Mouse (Mus musculus): ENCODE measurements around the gene Prpsap1. TPM values are rescaled to one million over a fixed set of nuclear protein-coding genes. Genes with fewer than 3 reads are reported as not detected.
"Not testable (repeated sequence)": the region's sequence is repeated elsewhere in the genome, so short reads cannot be mapped to it uniquely, and the experiment has no call there.

Prpsap1 gene
- polyA plus RNA-seq, 1 experiment from 2014 or later: 174 TPM

DNA sequence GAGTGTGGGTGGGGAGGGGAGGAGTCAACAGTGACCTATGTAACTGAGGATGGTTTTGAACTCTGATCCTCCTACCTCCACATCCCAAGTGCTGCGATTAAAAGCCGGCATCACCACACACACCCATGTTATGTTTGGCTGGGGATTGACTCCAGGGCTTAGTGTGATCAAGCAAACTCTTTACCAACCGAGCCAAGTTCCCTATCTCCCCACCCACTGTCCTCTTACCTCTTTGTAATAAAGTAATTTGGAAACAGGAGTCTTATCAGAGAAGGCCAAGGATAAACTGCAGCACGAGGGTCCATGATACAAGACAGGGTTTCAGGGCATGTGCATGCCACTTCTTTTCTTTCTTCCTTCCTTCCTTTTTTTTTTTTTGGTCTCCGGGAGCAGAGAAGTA lies 811 bp downstream of the Prpsap1 start:
- WGBS: 92% methylated on average over 5 of the region's 5 CpGs

DNA sequence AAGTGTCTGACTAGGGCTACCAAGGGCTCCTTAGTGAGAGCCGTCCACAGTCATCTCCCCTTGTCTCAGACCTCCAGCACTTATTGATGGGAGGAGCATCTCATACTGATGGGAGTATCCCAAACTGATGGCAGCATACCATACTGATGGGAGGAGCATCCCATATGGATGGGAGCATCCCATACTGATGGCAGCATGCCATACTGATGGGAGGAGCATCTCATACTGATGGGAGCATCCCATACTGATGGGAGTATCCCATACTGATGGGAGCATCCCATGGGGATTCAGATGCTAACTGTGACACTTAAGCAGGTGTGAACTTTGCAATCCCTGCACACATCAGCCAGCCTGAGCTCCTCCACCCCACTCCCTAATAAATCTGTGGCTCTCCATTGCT lies 1.5 kb downstream of the Prpsap1 start:
- H3K27me3 ChIP-seq (ENCODE audit: control insufficient read depth, insufficient read depth, low read length); H3K9ac ChIP-seq (replicated peaks; ENCODE audit: low read length); H3K4me3 ChIP-seq (replicated peaks; ENCODE audit: low read depth, low read length); ATAC-seq (ENCODE audit: low FRiP score, low TSS enrichment); DNase-seq; H3K4me2 ChIP-seq (ENCODE audit: low read length); H3K36me3 ChIP-seq (ENCODE audit: control insufficient read depth, insufficient read depth, low read length); H3K27ac ChIP-seq (replicated peaks; ENCODE audit: low read depth, low read length); H3K9me3 ChIP-seq (ENCODE audit: control insufficient read depth, low read length): not testable (repeated sequence)
- H3K4me1 ChIP-seq (ENCODE audit: control insufficient read depth, insufficient read depth, low read length): peaks cover 18% of the 10 kb centered on the region
- 83% methylated on average over 1 of the region's 1 CpGs for WGBS

More for the DNA sequence above, 811 bp downstream of the Prpsap1 start:
- Histone ChIP-seq H3K4me3 (replicated peaks; ENCODE audit: low read depth, low read length) (no peak overlapping the region), H3K27ac (replicated peaks; ENCODE audit: low read depth, low read length) (no peak overlapping the region), H3K9ac (replicated peaks; ENCODE audit: low read length) (no peak overlapping the region), H3K27me3 (ENCODE audit: control insufficient read depth, insufficient read depth, low read length) (no peaks in the 10 kb centered on the region), H3K9me3 (ENCODE audit: control insufficient read depth, low read length) (no peaks in the 10 kb centered on the region), H3K4me1 (ENCODE audit: control insufficient read depth, insufficient read depth, low read length) (peaks cover 18% of the 10 kb centered on the region), H3K36me3 (ENCODE audit: control insufficient read depth, insufficient read depth, low read length) (no peaks in the 10 kb centered on the region), H3K4me2 (ENCODE audit: low read length) (no peak overlapping the region)
- no peak for DNase-seq
- ATAC-seq (ENCODE audit: low FRiP score, low TSS enrichment): no peak

DNA sequence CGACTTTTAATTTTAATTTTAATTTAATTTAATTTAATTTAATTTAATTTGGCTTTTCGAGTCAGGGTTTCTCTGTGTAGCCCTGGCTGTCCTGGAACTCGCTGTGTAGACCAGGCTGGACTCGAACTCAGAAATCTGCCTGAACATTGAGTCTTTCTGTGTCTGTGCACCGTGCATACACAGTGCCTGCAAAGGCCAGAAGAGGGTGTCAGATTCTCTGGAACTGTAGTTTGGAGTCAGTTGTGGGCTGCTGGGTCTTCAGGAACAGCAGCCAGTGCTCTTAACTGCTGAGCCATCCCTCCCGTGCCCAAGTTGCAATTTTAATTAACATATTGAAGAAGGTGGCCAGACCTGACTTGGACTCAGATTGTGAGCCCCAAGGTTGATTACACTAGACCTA lies 2.7 kb downstream of the Prpsap1 start:
- Histone ChIP-seq H3K9me3 (ENCODE audit: control insufficient read depth, low read length) (no peaks in the 10 kb centered on the region), H3K4me1 (ENCODE audit: control insufficient read depth, insufficient read depth, low read length) (peaks cover 18% of the 10 kb centered on the region), H3K36me3 (ENCODE audit: control insufficient read depth, insufficient read depth, low read length) (peaks cover 13% of the 10 kb centered on the region), H3K27me3 (ENCODE audit: control insufficient read depth, insufficient read depth, low read length) (no peaks in the 10 kb centered on the region), H3K4me3 (replicated peaks; ENCODE audit: low read depth, low read length) (no peak overlapping the region), H3K9ac (replicated peaks; ENCODE audit: low read length) (no peak overlapping the region), H3K4me2 (ENCODE audit: low read length) (no peak overlapping the region; the same call in 1 of the 2 replicates), H3K27ac (replicated peaks; ENCODE audit: low read depth, low read length) (no peak overlapping the region)
- ATAC-seq (ENCODE audit: low FRiP score, low TSS enrichment) (no peak), DNase-seq (no peak)
- 73% methylated on average over 6 of the region's 6 CpGs for WGBS

DNA sequence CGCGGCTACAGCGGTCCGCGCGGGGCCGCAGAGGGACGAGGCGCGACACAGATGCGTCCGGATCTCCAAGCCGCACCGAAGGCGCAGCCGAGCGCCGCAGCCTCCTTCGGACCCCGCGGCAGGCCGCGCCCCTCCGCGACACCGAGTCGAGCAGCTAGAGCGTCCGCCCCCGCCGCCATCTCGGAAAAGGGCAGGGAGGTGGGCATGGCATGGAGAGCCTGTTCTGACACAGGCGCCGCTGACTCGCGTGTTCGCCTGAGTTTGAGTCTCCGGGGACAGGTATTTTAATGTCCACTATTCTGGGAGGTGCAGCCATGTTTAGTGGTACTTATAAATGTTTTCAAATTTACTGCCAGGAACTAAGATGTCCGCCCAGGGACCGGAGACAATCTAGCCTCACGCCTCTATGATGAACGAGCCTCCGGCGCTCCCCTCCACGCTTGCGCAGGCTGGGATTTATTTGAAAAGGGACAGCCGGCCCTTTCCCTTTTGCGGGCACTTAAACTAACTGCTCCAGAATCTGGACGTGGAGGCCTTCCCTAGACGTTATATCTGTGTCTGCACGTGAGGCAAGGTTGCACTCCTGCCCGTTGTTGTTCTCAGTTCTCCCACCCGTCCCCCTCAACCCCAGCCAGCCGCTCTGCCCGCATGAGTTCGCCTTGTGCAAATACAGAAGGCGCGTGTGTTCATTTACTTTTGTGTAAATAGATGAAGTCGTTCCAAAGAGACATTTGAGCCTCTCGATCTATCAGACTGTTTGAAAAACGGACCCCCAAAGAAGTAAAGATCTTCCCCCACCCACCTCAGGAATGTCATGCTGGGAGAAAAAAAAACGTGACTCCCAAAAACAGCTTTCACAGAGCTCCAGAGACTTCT lies 3.5 kb downstream of the Prpsap1 start:
- peak; percentile 90 for ATAC-seq (ENCODE audit: low FRiP score, low TSS enrichment)
- peak overlapping the region; percentile 94 for H3K9ac ChIP-seq (replicated peaks; ENCODE audit: low read length)

DNA sequence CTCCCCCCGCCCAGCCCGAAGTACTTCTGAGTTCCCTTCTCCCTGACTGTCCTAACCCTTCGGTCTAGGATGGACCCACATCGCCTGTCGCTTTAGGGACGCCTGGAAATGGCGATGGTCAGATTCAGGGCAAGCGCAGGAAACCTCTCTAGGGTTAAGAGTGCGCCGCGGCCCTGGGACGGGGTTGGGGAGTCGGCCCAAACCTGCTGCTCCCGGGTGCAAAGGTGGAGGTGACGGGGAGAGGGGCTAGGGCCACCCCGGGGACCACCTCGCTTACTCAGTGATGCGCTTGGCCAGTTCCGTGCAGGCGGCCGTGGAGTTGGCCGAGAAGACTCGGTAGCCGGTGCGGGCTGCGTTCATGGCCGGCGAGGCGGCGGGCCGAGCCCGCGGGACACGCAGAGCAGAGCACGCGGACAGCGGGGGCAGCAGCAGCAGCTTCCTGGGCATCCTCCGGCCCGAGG lies 4.2 kb downstream of the Prpsap1 start:
- Histone ChIP-seq H3K36me3 (ENCODE audit: control insufficient read depth, insufficient read depth, low read length) (peaks cover 28% of the 10 kb centered on the region), H3K4me1 (ENCODE audit: control insufficient read depth, insufficient read depth, low read length) (peaks cover 16% of the 10 kb centered on the region), H3K4me3 (replicated peaks; ENCODE audit: low read depth, low read length) (peak overlapping the region; percentile 97), H3K4me2 (ENCODE audit: low read length) (peak overlapping the region; percentile 81), H3K27me3 (ENCODE audit: control insufficient read depth, insufficient read depth, low read length) (no peaks in the 10 kb centered on the region), H3K9me3 (ENCODE audit: control insufficient read depth, low read length) (no peaks in the 10 kb centered on the region), H3K9ac (replicated peaks; ENCODE audit: low read length) (peak overlapping the region; percentile 94), H3K27ac (replicated peaks; ENCODE audit: low read depth, low read length) (peak overlapping the region; percentile 91)
- WGBS: under 1% methylated on average over 39 of the region's 39 CpGs
- no peak for DNase-seq
- ATAC-seq (ENCODE audit: low FRiP score, low TSS enrichment): peak; percentile 62

More for the DNA sequence above, 3.5 kb downstream of the Prpsap1 start:
- Histone ChIP-seq H3K36me3 (ENCODE audit: control insufficient read depth, insufficient read depth, low read length) (peaks cover 22% of the 10 kb centered on the region), H3K4me2 (ENCODE audit: low read length) (peak overlapping the region; percentile 81), H3K4me3 (replicated peaks; ENCODE audit: low read depth, low read length) (peak overlapping the region; percentile 97), H3K4me1 (ENCODE audit: control insufficient read depth, insufficient read depth, low read length) (peaks cover 18% of the 10 kb centered on the region), H3K27ac (replicated peaks; ENCODE audit: low read depth, low read length) (peak overlapping the region; percentile 91), H3K27me3 (ENCODE audit: control insufficient read depth, insufficient read depth, low read length) (no peaks in the 10 kb centered on the region), H3K9me3 (ENCODE audit: control insufficient read depth, low read length) (no peaks in the 10 kb centered on the region)
- under 1% methylated on average over 62 of the region's 62 CpGs for WGBS
- peak; percentile 95 for DNase-seq

DNA sequence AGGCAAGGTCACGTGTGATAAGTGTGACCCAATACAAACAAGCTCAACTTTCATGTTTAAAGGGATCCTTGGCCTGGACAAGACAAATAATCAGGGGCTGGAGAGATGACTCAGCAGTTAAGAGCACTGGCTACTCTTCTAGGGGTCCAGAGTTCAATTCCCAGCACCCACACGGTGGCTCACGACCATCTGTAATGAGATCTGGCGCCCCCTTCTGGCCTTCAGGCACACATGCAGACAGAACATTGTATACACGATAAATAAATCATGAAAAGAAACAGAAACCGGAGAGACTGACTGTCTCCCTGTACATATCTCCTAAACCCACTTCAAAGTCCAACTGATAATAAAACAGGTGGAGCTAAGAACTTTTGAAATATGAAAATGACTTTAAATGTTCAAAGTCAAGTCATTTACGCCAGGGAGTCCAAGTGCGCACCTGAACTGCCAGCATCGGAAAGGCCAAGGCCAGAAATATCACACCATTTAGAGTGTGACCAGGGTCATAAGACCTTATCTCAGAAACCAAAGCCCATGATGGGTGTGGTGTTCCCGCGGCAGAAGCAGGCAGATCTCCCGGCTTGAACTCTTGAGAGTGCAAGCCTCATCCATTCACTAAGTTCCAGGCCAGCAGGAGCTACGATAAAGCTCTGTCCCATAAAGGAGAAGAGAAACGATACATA lies 5.2 kb downstream of the Prpsap1 start:
- Histone ChIP-seq H3K9ac (replicated peaks; ENCODE audit: low read length) (peak overlapping the region; percentile 94; the same call in 1 of the 2 replicates), H3K9me3 (ENCODE audit: control insufficient read depth, low read length) (no peaks in the 10 kb centered on the region), H3K36me3 (ENCODE audit: control insufficient read depth, insufficient read depth, low read length) (peaks cover 38% of the 10 kb centered on the region), H3K4me3 (replicated peaks; ENCODE audit: low read depth, low read length) (peak overlapping the region; percentile 97), H3K4me2 (ENCODE audit: low read length) (peak overlapping the region; percentile 81), H3K4me1 (ENCODE audit: control insufficient read depth, insufficient read depth, low read length) (peaks cover 10% of the 10 kb centered on the region), H3K27ac (replicated peaks; ENCODE audit: low read depth, low read length) (no peak overlapping the region), H3K27me3 (ENCODE audit: control insufficient read depth, insufficient read depth, low read length) (no peaks in the 10 kb centered on the region)
- DNase-seq: peak; percentile 33
- no peak for ATAC-seq (ENCODE audit: low FRiP score, low TSS enrichment)
- WGBS: 76% methylated on average over 14 of the region's 14 CpGs

DNA sequence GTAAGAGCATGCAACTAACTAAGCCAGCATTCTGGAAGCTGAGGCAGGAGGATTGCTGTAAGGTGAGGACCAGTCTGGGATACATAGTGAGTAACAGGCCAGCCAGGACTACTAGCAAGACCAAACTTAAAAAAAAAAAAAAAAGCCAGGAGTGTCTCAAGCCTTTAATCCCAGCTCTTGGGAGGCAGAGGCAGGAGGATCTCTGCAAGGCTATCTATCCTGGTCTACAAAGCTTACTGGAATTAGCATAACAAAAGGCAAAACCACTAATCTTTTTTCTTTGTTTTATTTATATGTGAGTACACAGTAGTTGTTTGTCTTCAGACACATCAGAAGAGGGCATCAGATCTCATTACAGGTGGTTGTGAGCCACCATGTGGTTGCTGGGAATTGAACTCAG lies 5.8 kb downstream of the Prpsap1 start:
- DNase-seq (no peak), ATAC-seq (ENCODE audit: low FRiP score, low TSS enrichment) (no peak)
- H3K4me2 ChIP-seq (ENCODE audit: low read length): no peak overlapping the region
- H3K36me3 ChIP-seq (ENCODE audit: control insufficient read depth, insufficient read depth, low read length): peaks cover 44% of the 10 kb centered on the region
- H3K9ac ChIP-seq (replicated peaks; ENCODE audit: low read length): no peak overlapping the region
- H3K4me3 ChIP-seq (replicated peaks; ENCODE audit: low read depth, low read length): no peak overlapping the region
- H3K27ac ChIP-seq (replicated peaks; ENCODE audit: low read depth, low read length): no peak overlapping the region
- H3K27me3 ChIP-seq (ENCODE audit: control insufficient read depth, insufficient read depth, low read length): no peaks in the 10 kb centered on the region
- peaks cover 10% of the 10 kb centered on the region for H3K4me1 ChIP-seq (ENCODE audit: control insufficient read depth, insufficient read depth, low read length)
- H3K9me3 ChIP-seq (ENCODE audit: control insufficient read depth, low read length): no peaks in the 10 kb centered on the region

DNA sequence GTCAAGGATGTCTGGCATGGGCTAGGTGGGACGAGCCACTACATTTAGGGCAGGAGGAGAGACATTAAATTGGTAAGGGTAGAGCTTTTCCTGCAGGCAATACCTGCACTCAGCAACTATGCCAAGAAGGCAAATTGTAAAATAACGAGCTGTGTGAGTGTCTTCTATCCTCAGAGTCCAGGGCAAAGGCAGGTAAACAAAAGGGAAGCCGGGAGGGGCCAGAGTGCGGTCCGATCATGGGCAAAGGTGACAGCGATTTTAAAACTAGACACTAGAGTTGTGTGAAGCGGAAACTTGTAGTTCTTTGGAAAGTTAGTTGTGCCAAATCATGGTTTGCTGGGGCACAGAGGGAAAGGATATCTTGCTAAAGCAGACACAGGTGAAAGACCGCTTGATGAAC lies 9.7 kb downstream of the Prpsap1 start:
- DNase-seq (no peak), ATAC-seq (ENCODE audit: low FRiP score, low TSS enrichment) (no peak)
- H3K9me3 ChIP-seq (ENCODE audit: control insufficient read depth, low read length): no peaks in the 10 kb centered on the region
- peaks cover 6% of the 10 kb centered on the region for H3K4me1 ChIP-seq (ENCODE audit: control insufficient read depth, insufficient read depth, low read length)
- no peak overlapping the region for H3K27ac ChIP-seq (replicated peaks; ENCODE audit: low read depth, low read length)
- no peak overlapping the region for H3K4me2 ChIP-seq (ENCODE audit: low read length)
- H3K36me3 ChIP-seq (ENCODE audit: control insufficient read depth, insufficient read depth, low read length): peaks cover 78% of the 10 kb centered on the region
- H3K27me3 ChIP-seq (ENCODE audit: control insufficient read depth, insufficient read depth, low read length): no peaks in the 10 kb centered on the region
- H3K9ac ChIP-seq (replicated peaks; ENCODE audit: low read length): no peak overlapping the region
- H3K4me3 ChIP-seq (replicated peaks; ENCODE audit: low read depth, low read length): no peak overlapping the region
- WGBS: 97% methylated on average over 8 of the region's 8 CpGs
